Mouse (Mus musculus) thymus, adult 18-20 months (tissue): ENCODE data around the gene Nhlrc3.

Source experiments
- DNase-seq, 2 experiments: peaks; one replicate each; pipeline ENCODE4 v3.0.0; 2022; ENCODE audit warnings: mixed read lengths in 2 of 2

Nhlrc3 gene

GRCm38 (mm10) chr3:53463046-53463764, at the start of gene Nhlrc3, which contains the start of gene Proser1:
Nhlrc3 (minus strand) TSS chr3:53463332.
Proser1 (plus strand) TSS chr3:53463666.
- peak; percentile 86 to 89 for DNase-seq

- no peak for DNase-seq
Observed at GRCm38 (mm10) chr3:53502428-53502827, 39.3 kb upstream of the Nhlrc3 start.

GRCm38 (mm10) chr3:53498351-53498905, 35.3 kb upstream of the Nhlrc3 start:
- no peak for DNase-seq

GRCm38 (mm10) chr3:53488353-53488752, 25.2 kb upstream of the Nhlrc3 start, which contains the start of gene Stoml3:
Stoml3 (plus strand) TSS chr3:53488653.
- no peak for DNase-seq

- no peak for DNase-seq
Observed at GRCm38 (mm10) chr3:53486996-53487576, 24.0 kb upstream of the Nhlrc3 start.

- no peak for DNase-seq
Observed at GRCm38 (mm10) chr3:53486561-53486960, 23.4 kb upstream of the Nhlrc3 start.

- no peak for DNase-seq
Observed at GRCm38 (mm10) chr3:53483414-53484059, 20.4 kb upstream of the Nhlrc3 start.

GRCm38 (mm10) chr3:53478419-53479046, 15.4 kb upstream of the Nhlrc3 start:
- DNase-seq, result no peak

GRCm38 (mm10) chr3:53477468-53477867, 14.3 kb upstream of the Nhlrc3 start:
- DNase-seq, result no peak

- no peak for DNase-seq
Observed at GRCm38 (mm10) chr3:53475889-53476288, 12.8 kb upstream of the Nhlrc3 start.

- DNase-seq, result no peak
Observed at GRCm38 (mm10) chr3:53474179-53474578, 11.0 kb upstream of the Nhlrc3 start.

- no peak for DNase-seq
Observed at GRCm38 (mm10) chr3:53472061-53472460, 8.9 kb upstream of the Nhlrc3 start.

GRCm38 (mm10) chr3:53469650-53470049, 6.5 kb upstream of the Nhlrc3 start:
- no peak for DNase-seq

GRCm38 (mm10) chr3:53467356-53467755, 4.2 kb upstream of the Nhlrc3 start:
- DNase-seq, result no peak

- DNase-seq, result no peak
Observed at GRCm38 (mm10) chr3:53466481-53466880, 3.3 kb upstream of the Nhlrc3 start.

GRCm38 (mm10) chr3:53465330-53465729, 2.2 kb upstream of the Nhlrc3 start:
- no peak for DNase-seq

- no peak for DNase-seq
Observed at GRCm38 (mm10) chr3:53464146-53464698, 1.1 kb upstream of the Nhlrc3 start.

- DNase-seq, result no peak
Observed at GRCm38 (mm10) chr3:53463765-53464114, 608 bp upstream of the Nhlrc3 start.

- DNase-seq, result no peak
Observed at GRCm38 (mm10) chr3:53462701-53463045, 459 bp downstream of the Nhlrc3 start.

- DNase-seq, result no peak
Observed at GRCm38 (mm10) chr3:53460106-53460505, 3.0 kb downstream of the Nhlrc3 start.

GRCm38 (mm10) chr3:53457750-53458149, 5.4 kb downstream of the Nhlrc3 start:
- no peak for DNase-seq

- no peak for DNase-seq
Observed at GRCm38 (mm10) chr3:53454984-53455383, 8.1 kb downstream of the Nhlrc3 start.

- DNase-seq, result no peak
Observed at GRCm38 (mm10) chr3:53454561-53454960, 8.6 kb downstream of the Nhlrc3 start.
